Mouse (Mus musculus): Measurements from ENCODE around the gene Me1.

DNA sequence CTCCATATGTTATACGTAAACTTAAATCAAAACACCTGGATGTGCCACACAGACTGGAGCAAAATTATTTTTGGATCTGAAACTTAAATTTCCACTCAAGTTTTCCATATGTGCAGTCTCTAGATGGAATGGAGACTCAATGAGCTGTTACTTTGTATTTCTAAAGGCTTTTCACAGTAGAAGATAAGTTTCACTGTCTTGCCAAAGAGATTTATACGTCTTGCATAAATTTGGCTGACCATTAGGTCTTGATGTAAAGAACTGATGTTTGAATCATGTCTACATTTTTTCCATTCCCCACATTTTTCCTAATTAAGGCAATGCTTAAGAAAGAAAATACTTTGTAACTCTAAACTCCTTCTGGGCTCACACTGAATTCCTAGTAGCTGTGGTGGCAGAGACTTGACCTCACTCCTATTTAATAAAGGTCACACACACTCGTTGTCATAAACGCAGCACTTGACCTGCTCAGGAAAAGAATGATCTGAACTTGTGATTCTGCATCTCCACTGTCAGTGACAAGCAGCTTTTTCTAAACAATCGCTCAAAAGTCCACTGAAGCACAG lies 22.8 kb downstream of the Me1 start:
- TF ChIP-seq CTCF (IDR thresholded peaks at IDR 0.05; ENCODE audit: low read depth) (no peak), EP300 (IDR thresholded peaks at IDR 0.05; ENCODE audit: low read depth) (no peak)

Data from liver, postnatal 0 days (tissue).